ENCODE assay signal across 23 mouse cellular contexts in genomic region chr5:28399451-28400115, GRCm38 (mm10).
DNase-seq lines count a peak whose midpoint lies in the region; ATAC-seq and TF ChIP-seq lines count a peak whose summit lies in the region.
"Had no signal": no experiment of that assay in that cellular context is flagged by ENCODE, and none has a peak within 500 bp of the region (broad histone marks: within the 10 kb centered on the region; RNA-seq: fewer than 3 reads in every experiment).

No protein-coding gene starts in this region.

- DNase-seq in heart, postnatal 36 days: no peak
- no peak for DNase-seq in cerebellum, adult 9-11 months
- DNase-seq: adrenal gland, postnatal 14 days; cerebellum, postnatal 10 days; heart, postnatal 4 days; kidney, adult 9 months; kidney, postnatal 25 days; left cerebral cortex, postnatal 4 days; liver; lung, postnatal 10 days; thymus, postnatal 25 days had no signal

- H3K27me3 ChIP-seq in heart, embryonic 13.5 days (replicated peaks): no peaks in the 10 kb centered on the region
- no peaks in the 10 kb centered on the region for H3K27me3 ChIP-seq in ES-Bruce4 (ENCODE audit: control insufficient read depth, insufficient read depth, low read length, poor library complexity, severe bottlenecking)
- no peaks in the 10 kb centered on the region for H3K27me3 ChIP-seq in intestine, embryonic 15.5 days (replicated peaks)
- H3K27me3 ChIP-seq in stomach, embryonic 15.5 days (replicated peaks): no peaks in the 10 kb centered on the region
- H3K27me3 ChIP-seq in neural tube, embryonic 15.5 days (replicated peaks): no peaks in the 10 kb centered on the region
- H3K27me3 ChIP-seq: CH12.LX; embryonic facial prominence, embryonic 12.5 days; forebrain, embryonic 15.5 days; midbrain, embryonic 13.5 days; neural tube, embryonic 12.5 days had no signal

- H3K36me3 ChIP-seq in heart, embryonic 13.5 days: peaks cover 39% of the 10 kb centered on the region
- peaks cover 22% of the 10 kb centered on the region for H3K36me3 ChIP-seq in ES-Bruce4 (ENCODE audit: control insufficient read depth, insufficient read depth, low read length, poor library complexity, severe bottlenecking)
- peaks cover 3% of the 10 kb centered on the region; the same call in 1 of the 2 replicates for H3K36me3 ChIP-seq in intestine, embryonic 15.5 days
- peaks cover 12% of the 10 kb centered on the region; the same call in 1 of the 2 replicates for H3K36me3 ChIP-seq in stomach, embryonic 15.5 days
- peaks cover 10% of the 10 kb centered on the region for H3K36me3 ChIP-seq in neural tube, embryonic 15.5 days

- intact Hi-C loops in heart, postnatal 36 days (cut with DNase I): no loop called here

- H3K27ac ChIP-seq in heart, embryonic 13.5 days (replicated peaks): 0 out of 2 replicates have a peak overlapping the region, but pooled peaks have one; percentile 36
- H3K27ac ChIP-seq in ES-Bruce4 (ENCODE audit: insufficient read depth, low read length): peak overlapping the region; percentile 94
- H3K27ac ChIP-seq in intestine, embryonic 15.5 days: peak overlapping the region; percentile 71
- H3K27ac ChIP-seq in stomach, embryonic 15.5 days: peak overlapping the region; percentile 41
- no peak overlapping the region for H3K27ac ChIP-seq in neural tube, embryonic 15.5 days (replicated peaks)
- H3K27ac ChIP-seq: embryonic facial prominence, embryonic 12.5 days; forebrain, embryonic 15.5 days; midbrain, embryonic 13.5 days; neural tube, embryonic 12.5 days had no signal

- 61% methylated on average over 2 of the region's 2 CpGs for WGBS in heart, embryonic 13.5 days
- WGBS in intestine, embryonic 15.5 days: 38% methylated on average over 2 of the region's 2 CpGs
- WGBS in stomach, embryonic 15.5 days: 55% methylated on average over 2 of the region's 2 CpGs
- 89% methylated on average over 2 of the region's 2 CpGs for WGBS in neural tube, embryonic 15.5 days

- peaks cover 52% of the 10 kb centered on the region for H3K4me1 ChIP-seq in heart, embryonic 13.5 days
- H3K4me1 ChIP-seq in ES-Bruce4 (ENCODE audit: control insufficient read depth, insufficient read depth, low read length): peaks cover 2% of the 10 kb centered on the region
- peaks cover 21% of the 10 kb centered on the region for H3K4me1 ChIP-seq in intestine, embryonic 15.5 days (replicated peaks)
- peaks cover 16% of the 10 kb centered on the region; the same call in 1 of the 2 replicates for H3K4me1 ChIP-seq in stomach, embryonic 15.5 days
- H3K4me1 ChIP-seq in neural tube, embryonic 15.5 days: no peaks in the 10 kb centered on the region
- H3K4me1 ChIP-seq: embryonic facial prominence, embryonic 12.5 days; forebrain, embryonic 15.5 days; neural tube, embryonic 12.5 days had no signal

- no peak for TF ChIP-seq POLR2A in ES-Bruce4 (IDR thresholded peaks at IDR 0.05; ENCODE audit: insufficient read depth, low read length)

- no peak for ATAC-seq in heart, embryonic 13.5 days (ENCODE audit: extremely low read depth, insufficient number of reproducible peaks, low FRiP score, low TSS enrichment)
- peak; percentile 92 for ATAC-seq in intestine, embryonic 15.5 days
- peak; percentile 87 for ATAC-seq in stomach, embryonic 15.5 days (ENCODE audit: insufficient read depth, low FRiP score, low read depth)
- no peak for ATAC-seq in neural tube, embryonic 15.5 days (ENCODE audit: low FRiP score)
- ATAC-seq: forebrain, embryonic 15.5 days; hindbrain, embryonic 16.5 days; midbrain, embryonic 13.5 days had no signal

- TF ChIP-seq EP300 in ES-Bruce4 (IDR thresholded peaks at IDR 0.05; ENCODE audit: insufficient read depth, low read depth, low read length): no peak

- no peak overlapping the region for H3K4me3 ChIP-seq in heart, embryonic 13.5 days
- H3K4me3 ChIP-seq in ES-Bruce4 (ENCODE audit: low read depth, low read length): no peak overlapping the region
- no peak overlapping the region for H3K4me3 ChIP-seq in intestine, embryonic 15.5 days (replicated peaks)
- H3K4me3 ChIP-seq in stomach, embryonic 15.5 days (replicated peaks): no peak overlapping the region
- no peak overlapping the region for H3K4me3 ChIP-seq in neural tube, embryonic 15.5 days (replicated peaks)
- H3K4me3 ChIP-seq: embryonic facial prominence, embryonic 12.5 days; erythroblast, embryonic 14.5 days; forebrain, embryonic 15.5 days; midbrain, embryonic 13.5 days; neural tube, embryonic 12.5 days had no signal

- H3K9ac ChIP-seq in heart, embryonic 13.5 days: no peak overlapping the region
- 0 out of 2 replicates have a peak overlapping the region, but pooled peaks have one; percentile 21 for H3K9ac ChIP-seq in ES-Bruce4 (ENCODE audit: low read depth, poor library complexity, severe bottlenecking)
- no peak overlapping the region for H3K9ac ChIP-seq in intestine, embryonic 15.5 days
- H3K9ac ChIP-seq in stomach, embryonic 15.5 days: no peak overlapping the region
- H3K9ac ChIP-seq in neural tube, embryonic 15.5 days (replicated peaks): no peak overlapping the region
- H3K9ac ChIP-seq: embryonic facial prominence, embryonic 12.5 days; forebrain, embryonic 15.5 days; midbrain, embryonic 13.5 days; neural tube, embryonic 12.5 days had no signal

- no peak for TF ChIP-seq CTCF in ES-Bruce4 (IDR thresholded peaks at IDR 0.05; ENCODE audit: low read depth, low read length)

- H3K9me3 ChIP-seq in heart, embryonic 13.5 days: no peaks in the 10 kb centered on the region
- no peaks in the 10 kb centered on the region for H3K9me3 ChIP-seq in ES-Bruce4 (replicated peaks; ENCODE audit: control insufficient read depth, insufficient read depth, low read length, poor library complexity, severe bottlenecking)
- H3K9me3 ChIP-seq in intestine, embryonic 15.5 days: no peaks in the 10 kb centered on the region
- no peaks in the 10 kb centered on the region for H3K9me3 ChIP-seq in stomach, embryonic 15.5 days
- no peaks in the 10 kb centered on the region for H3K9me3 ChIP-seq in neural tube, embryonic 15.5 days (replicated peaks)
- H3K9me3 ChIP-seq: embryonic facial prominence, embryonic 12.5 days; forebrain, embryonic 15.5 days; midbrain, embryonic 13.5 days; neural tube, embryonic 12.5 days had no signal

- no peak overlapping the region for H3K4me2 ChIP-seq in heart, embryonic 13.5 days
- H3K4me2 ChIP-seq in intestine, embryonic 15.5 days (replicated peaks): 0 out of 2 replicates have a peak overlapping the region, but pooled peaks have one; percentile 17
- no peak overlapping the region for H3K4me2 ChIP-seq in stomach, embryonic 15.5 days
- no peak overlapping the region for H3K4me2 ChIP-seq in neural tube, embryonic 15.5 days
- H3K4me2 ChIP-seq: embryonic facial prominence, embryonic 12.5 days; forebrain, embryonic 15.5 days; midbrain, embryonic 13.5 days; neural tube, embryonic 12.5 days had no signal

Comparison
In these comparisons a context has a peak if more than half of its experiments do, and no peak if none do; other contexts are left out.
1. ATAC-seq: peak in intestine, embryonic 15.5 days (single experiment) and stomach, embryonic 15.5 days (single experiment); none in heart, embryonic 13.5 days (single experiment) and neural tube, embryonic 15.5 days (single experiment).